Mouse (Mus musculus): ENCODE data around the gene Phf24. TPM values are rescaled to one million over a fixed set of nuclear protein-coding genes. Genes with fewer than 3 reads are reported as not detected.

Gene Phf24
- total RNA-seq (2021) (1 to 10 TPM in 1 of 2 experiments, under 1 TPM in 1; 0.92 to 2.6 TPM), polyA plus RNA-seq (2012; rRNA removed) (1.8 and 3.1 TPM in 2 replicates)
- long read RNA-seq, result 0 reads

- peak; percentile 47 for DNase-seq
These were observed at the start of gene Phf24 for GRCm38 (mm10) chr4:42916617-42917401. Phf24 (plus strand) TSS chr4:42916660.

- no peak for DNase-seq
These were observed 49.1 kb upstream of the Phf24 start for GRCm38 (mm10) chr4:42867390-42867789.

GRCm38 (mm10) chr4:42868193-42868592 lies 48.3 kb upstream of the Phf24 start:
- no peak for DNase-seq

GRCm38 (mm10) chr4:42870748-42871147 lies 45.7 kb upstream of the Phf24 start:
- no peak for DNase-seq

- DNase-seq, result no peak
These were observed 44.3 kb upstream of the Phf24 start for GRCm38 (mm10) chr4:42872151-42872550.

- no peak for DNase-seq
These were observed 43.6 kb upstream of the Phf24 start for GRCm38 (mm10) chr4:42872746-42873435.

GRCm38 (mm10) chr4:42874134-42874533 lies 42.3 kb upstream of the Phf24 start, which contains the start of gene Fam205c:
Fam205c (minus strand) TSS chr4:42874234.
- DNase-seq, result no peak

GRCm38 (mm10) chr4:42876586-42877291 lies 39.7 kb upstream of the Phf24 start:
- DNase-seq, result peak; percentile 49

GRCm38 (mm10) chr4:42877657-42878056 lies 38.8 kb upstream of the Phf24 start:
- no peak for DNase-seq

- no peak for DNase-seq
These were observed 36.4 kb upstream of the Phf24 start for GRCm38 (mm10) chr4:42879829-42880676.

GRCm38 (mm10) chr4:42880677-42880948 lies 35.8 kb upstream of the Phf24 start:
- DNase-seq, result no peak

GRCm38 (mm10) chr4:42886926-42887325 lies 29.5 kb upstream of the Phf24 start:
- DNase-seq, result no peak

- no peak for DNase-seq
These were observed 27.7 kb upstream of the Phf24 start for GRCm38 (mm10) chr4:42888806-42889205.

- no peak for DNase-seq
These were observed 25.3 kb upstream of the Phf24 start for GRCm38 (mm10) chr4:42891176-42891575.

- DNase-seq, result no peak
These were observed 21.3 kb upstream of the Phf24 start for GRCm38 (mm10) chr4:42895118-42895517.

GRCm38 (mm10) chr4:42898914-42899313 lies 17.5 kb upstream of the Phf24 start:
- DNase-seq, result no peak

- DNase-seq, result no peak
These were observed 15.6 kb upstream of the Phf24 start for GRCm38 (mm10) chr4:42900878-42901277.

- no peak for DNase-seq
These were observed 14.3 kb upstream of the Phf24 start for GRCm38 (mm10) chr4:42902174-42902573.

- no peak for DNase-seq
These were observed 13.7 kb upstream of the Phf24 start for GRCm38 (mm10) chr4:42902730-42903129.

GRCm38 (mm10) chr4:42903942-42904341 lies 12.5 kb upstream of the Phf24 start:
- DNase-seq, result no peak

GRCm38 (mm10) chr4:42904523-42904922 lies 11.9 kb upstream of the Phf24 start:
- DNase-seq, result no peak

- no peak for DNase-seq
These were observed 11.5 kb upstream of the Phf24 start for GRCm38 (mm10) chr4:42904966-42905365.

Data from adrenal gland, adult 2 months (tissue).